Mouse (Mus musculus): Measurements from ENCODE around the gene Rho. TPM values are rescaled to one million over a fixed set of nuclear protein-coding genes. Genes with fewer than 3 reads are reported as not detected.

Gene Rho
- polyA plus RNA-seq, 1 experiment from 2014 or later = 0.38 TPM

DNA sequence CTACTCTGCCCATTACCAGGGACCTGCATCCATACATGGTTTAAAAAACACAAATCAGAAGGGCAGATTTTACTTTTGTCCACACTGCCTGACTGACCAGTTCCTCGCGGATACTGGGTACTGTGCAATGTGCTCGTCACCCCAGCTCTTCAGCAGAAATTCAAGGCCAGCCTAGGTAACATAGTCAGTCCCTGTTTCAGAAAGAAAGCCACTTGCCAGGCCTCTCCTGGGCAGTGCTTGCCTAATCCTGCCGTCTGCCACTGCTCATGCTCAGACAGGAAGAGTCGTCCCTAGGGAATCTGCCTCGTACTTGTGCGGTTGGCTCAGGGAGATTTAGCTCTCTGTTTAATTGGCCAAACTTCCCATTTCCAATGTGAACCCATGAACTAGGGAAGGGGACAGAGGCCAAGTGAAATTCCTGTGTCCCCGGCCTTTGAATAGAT is 30.0 kb upstream of the Rho start:
- Histone ChIP-seq H3K4me2 (no peak overlapping the region), H3K27ac (no peak overlapping the region), H3K9ac (replicated peaks) (no peak overlapping the region), H3K9me3 (no peaks in the 10 kb centered on the region), H3K36me3 (peaks cover 59% of the 10 kb centered on the region), H3K4me3 (replicated peaks) (no peak overlapping the region), H3K27me3 (no peaks in the 10 kb centered on the region), H3K4me1 (replicated peaks) (peaks cover 6% of the 10 kb centered on the region; the same call in 1 of the 2 replicates)
- WGBS = 77% methylated on average over 8 of the region's 8 CpGs
- ATAC-seq (ENCODE audit: insufficient number of reproducible peaks, insufficient read depth, low FRiP score, low TSS enrichment, low read depth) = no peak

GRCm38 (mm10) chr6:115902545-115902944 is 29.0 kb upstream of the Rho start:
- H3K27me3 ChIP-seq = no peaks in the 10 kb centered on the region
- WGBS = 86% methylated on average over 3 of the region's 3 CpGs
- peaks cover 6% of the 10 kb centered on the region; the same call in 1 of the 2 replicates for H3K4me1 ChIP-seq (replicated peaks)
- no peaks in the 10 kb centered on the region for H3K9me3 ChIP-seq
- no peak overlapping the region for H3K27ac ChIP-seq
- no peak overlapping the region for H3K4me2 ChIP-seq
- no peak overlapping the region for H3K9ac ChIP-seq (replicated peaks)
- no peak overlapping the region for H3K4me3 ChIP-seq (replicated peaks)
- H3K36me3 ChIP-seq = peaks cover 59% of the 10 kb centered on the region
- ATAC-seq (ENCODE audit: insufficient number of reproducible peaks, insufficient read depth, low FRiP score, low TSS enrichment, low read depth) = no peak

DNA sequence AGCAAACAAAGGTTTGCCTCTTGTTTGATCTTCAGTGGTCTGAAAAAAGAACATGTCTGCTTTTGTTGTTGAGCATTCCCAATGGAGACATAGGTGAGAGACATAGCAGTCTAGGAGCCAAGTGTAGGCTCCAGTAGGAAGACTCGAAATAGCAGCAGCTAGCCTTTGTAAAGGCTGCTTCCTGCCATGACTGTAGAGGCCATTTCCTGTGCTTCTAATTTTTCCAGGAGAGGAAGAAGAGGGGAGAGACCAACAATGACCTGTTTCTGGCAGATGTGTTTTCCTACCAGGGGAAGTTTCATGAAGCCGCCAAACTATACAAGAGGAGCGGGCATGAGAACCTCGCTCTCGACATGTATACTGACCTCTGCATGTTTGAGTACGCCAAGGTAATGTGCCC is 26.0 kb upstream of the Rho start:
- Histone ChIP-seq H3K9me3 (no peaks in the 10 kb centered on the region), H3K9ac (replicated peaks) (no peak overlapping the region), H3K27me3 (no peaks in the 10 kb centered on the region), H3K36me3 (peaks cover 63% of the 10 kb centered on the region), H3K4me2 (no peak overlapping the region), H3K4me3 (replicated peaks) (no peak overlapping the region), H3K4me1 (replicated peaks) (peaks cover 6% of the 10 kb centered on the region; the same call in 1 of the 2 replicates), H3K27ac (no peak overlapping the region)
- no peak for ATAC-seq (ENCODE audit: insufficient number of reproducible peaks, insufficient read depth, low FRiP score, low TSS enrichment, low read depth)
- 90% methylated on average over 6 of the region's 6 CpGs for WGBS

GRCm38 (mm10) chr6:115906455-115906854 is 25.1 kb upstream of the Rho start:
- no peak for ATAC-seq (ENCODE audit: insufficient number of reproducible peaks, insufficient read depth, low FRiP score, low TSS enrichment, low read depth)
- Histone ChIP-seq H3K4me3 (replicated peaks) (no peak overlapping the region), H3K36me3 (peaks cover 67% of the 10 kb centered on the region), H3K9ac (replicated peaks) (no peak overlapping the region), H3K4me2 (no peak overlapping the region), H3K27me3 (no peaks in the 10 kb centered on the region), H3K4me1 (replicated peaks) (peaks cover 4% of the 10 kb centered on the region; the same call in 1 of the 2 replicates), H3K27ac (no peak overlapping the region), H3K9me3 (no peaks in the 10 kb centered on the region)
- 87% methylated on average over 1 of the region's 1 CpGs for WGBS

DNA sequence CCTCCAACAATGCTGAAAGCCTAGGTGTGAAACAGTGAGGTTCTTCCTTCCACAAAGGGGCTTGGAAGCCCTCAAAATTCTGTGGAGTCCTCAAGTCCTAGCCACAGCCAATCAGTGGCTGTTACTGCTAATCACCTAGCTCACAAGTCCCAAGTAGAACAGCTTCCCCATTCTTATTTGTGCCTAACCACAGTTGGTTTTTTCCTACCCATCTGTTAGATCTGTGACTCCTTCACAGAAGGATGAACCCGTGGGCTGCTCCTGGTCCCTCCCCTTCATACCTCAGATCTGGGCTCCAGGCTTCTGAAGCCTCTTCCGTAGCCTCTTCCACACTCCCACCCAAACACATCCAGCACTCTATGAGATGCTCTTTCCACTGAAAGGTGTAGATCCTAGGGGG is 24.7 kb upstream of the Rho start:
- no peak overlapping the region for H3K4me3 ChIP-seq (replicated peaks)
- no peak overlapping the region for H3K4me2 ChIP-seq
- no peaks in the 10 kb centered on the region for H3K9me3 ChIP-seq
- no peak overlapping the region for H3K27ac ChIP-seq
- no peak for ATAC-seq (ENCODE audit: insufficient number of reproducible peaks, insufficient read depth, low FRiP score, low TSS enrichment, low read depth)
- peaks cover 67% of the 10 kb centered on the region for H3K36me3 ChIP-seq
- H3K27me3 ChIP-seq = no peaks in the 10 kb centered on the region
- peaks cover under 1% of the 10 kb centered on the region; the same call in 1 of the 2 replicates for H3K4me1 ChIP-seq (replicated peaks)
- no peak overlapping the region for H3K9ac ChIP-seq (replicated peaks)
- WGBS = 77% methylated on average over 2 of the region's 2 CpGs

GRCm38 (mm10) chr6:115908421-115908982 is 23.0 kb upstream of the Rho start:
- Histone ChIP-seq H3K9ac (replicated peaks) (no peak overlapping the region), H3K4me2 (no peak overlapping the region), H3K36me3 (peaks cover 55% of the 10 kb centered on the region), H3K27me3 (no peaks in the 10 kb centered on the region), H3K27ac (no peak overlapping the region), H3K4me3 (replicated peaks) (no peak overlapping the region), H3K4me1 (replicated peaks) (no peaks in the 10 kb centered on the region), H3K9me3 (no peaks in the 10 kb centered on the region)
- no peak for ATAC-seq (ENCODE audit: insufficient number of reproducible peaks, insufficient read depth, low FRiP score, low TSS enrichment, low read depth)
- 57% methylated on average over 6 of the region's 6 CpGs for WGBS

- H3K4me3 ChIP-seq (replicated peaks) = no peak overlapping the region
- peaks cover 49% of the 10 kb centered on the region for H3K36me3 ChIP-seq
- no peak overlapping the region for H3K9ac ChIP-seq (replicated peaks)
- no peaks in the 10 kb centered on the region for H3K4me1 ChIP-seq (replicated peaks)
- H3K27me3 ChIP-seq = no peaks in the 10 kb centered on the region
- no peak for ATAC-seq (ENCODE audit: insufficient number of reproducible peaks, insufficient read depth, low FRiP score, low TSS enrichment, low read depth)
- no peaks in the 10 kb centered on the region for H3K9me3 ChIP-seq
- 71% methylated on average over 3 of the region's 3 CpGs for WGBS
- no peak overlapping the region for H3K27ac ChIP-seq
- no peak overlapping the region for H3K4me2 ChIP-seq
Observed at GRCm38 (mm10) chr6:115909052-115909451, 22.5 kb upstream of the Rho start.

DNA sequence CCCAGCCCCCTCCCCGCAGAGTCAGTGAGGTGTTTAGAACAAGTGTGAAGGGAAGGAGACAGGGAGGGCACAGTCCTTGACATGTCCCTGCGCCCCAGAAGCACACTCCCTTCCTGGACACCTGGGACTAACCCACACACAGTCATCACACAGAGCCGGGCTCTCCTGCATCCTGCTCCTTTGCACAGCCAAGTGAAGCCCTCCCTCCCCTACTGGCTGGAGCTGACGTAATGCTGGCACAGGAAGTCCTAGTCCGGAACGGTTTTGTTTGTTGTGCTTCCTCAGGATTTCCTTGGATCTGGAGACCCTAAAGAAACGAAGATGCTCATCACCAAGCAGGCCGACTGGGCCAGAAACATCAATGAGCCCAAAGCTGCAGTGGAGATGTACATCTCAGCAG is 21.6 kb upstream of the Rho start:
- Histone ChIP-seq H3K9me3 (no peaks in the 10 kb centered on the region), H3K27ac (no peak overlapping the region), H3K9ac (replicated peaks) (no peak overlapping the region), H3K4me1 (replicated peaks) (no peaks in the 10 kb centered on the region), H3K4me2 (no peak overlapping the region), H3K36me3 (peaks cover 45% of the 10 kb centered on the region), H3K27me3 (no peaks in the 10 kb centered on the region), H3K4me3 (replicated peaks) (no peak overlapping the region)
- ATAC-seq (ENCODE audit: insufficient number of reproducible peaks, insufficient read depth, low FRiP score, low TSS enrichment, low read depth) = no peak
- WGBS = 63% methylated on average over 8 of the region's 8 CpGs

DNA sequence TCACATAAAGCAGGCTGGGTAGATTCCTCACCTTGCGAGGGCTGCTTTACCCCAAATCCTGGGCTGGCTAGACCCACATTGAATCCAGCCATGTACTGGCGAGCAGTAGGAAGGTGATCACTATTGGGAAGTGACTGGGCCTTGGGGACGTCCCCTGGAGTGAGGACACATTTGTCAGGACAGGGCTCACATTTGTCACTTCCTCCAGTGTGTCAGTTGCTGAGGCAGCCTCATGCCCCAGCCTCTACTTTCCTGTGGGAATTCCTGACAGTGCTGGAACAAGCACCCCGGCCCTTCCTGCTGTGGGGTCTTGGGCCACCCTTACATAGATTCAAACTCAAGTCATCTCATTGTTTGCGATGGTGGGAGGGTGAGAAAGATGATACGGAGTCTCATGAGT is 19.8 kb upstream of the Rho start:
- no peaks in the 10 kb centered on the region for H3K9me3 ChIP-seq
- H3K27me3 ChIP-seq = no peaks in the 10 kb centered on the region
- no peaks in the 10 kb centered on the region; the same call in 1 of the 2 replicates for H3K4me1 ChIP-seq (replicated peaks)
- H3K27ac ChIP-seq = no peak overlapping the region
- no peak overlapping the region for H3K4me3 ChIP-seq (replicated peaks)
- no peak overlapping the region for H3K4me2 ChIP-seq
- 78% methylated on average over 6 of the region's 6 CpGs for WGBS
- peaks cover 34% of the 10 kb centered on the region for H3K36me3 ChIP-seq
- ATAC-seq (ENCODE audit: insufficient number of reproducible peaks, insufficient read depth, low FRiP score, low TSS enrichment, low read depth) = no peak
- H3K9ac ChIP-seq (replicated peaks) = no peak overlapping the region

DNA sequence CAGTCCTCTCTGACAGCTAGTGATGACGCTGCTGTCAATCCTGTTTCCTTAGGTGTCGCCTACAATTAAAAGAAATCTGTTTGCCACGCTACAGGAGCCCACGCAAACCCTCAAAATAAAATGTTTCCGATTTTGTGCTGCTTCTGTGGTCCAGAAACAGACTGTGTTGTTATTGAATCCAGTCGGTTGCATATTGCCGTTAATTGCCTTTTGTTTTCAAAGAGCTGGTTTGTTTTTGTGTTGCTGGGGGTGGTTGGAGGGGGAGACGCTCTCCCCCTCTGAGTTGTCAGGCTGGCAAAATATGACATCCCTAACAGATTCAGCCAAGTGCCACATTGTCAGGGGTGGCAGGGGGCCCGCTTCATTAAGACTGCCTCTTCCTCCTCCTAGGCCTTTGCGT is 18.1 kb upstream of the Rho start:
- H3K36me3 ChIP-seq = peaks cover 30% of the 10 kb centered on the region; the same call in 1 of the 2 replicates
- H3K9ac ChIP-seq (replicated peaks) = 0 out of 2 replicates have a peak overlapping the region, but pooled peaks have one; percentile 32
- no peak overlapping the region for H3K27ac ChIP-seq
- H3K9me3 ChIP-seq = no peaks in the 10 kb centered on the region
- H3K4me2 ChIP-seq = no peak overlapping the region
- H3K4me3 ChIP-seq (replicated peaks) = no peak overlapping the region
- no peaks in the 10 kb centered on the region; the same call in 1 of the 2 replicates for H3K4me1 ChIP-seq (replicated peaks)
- no peaks in the 10 kb centered on the region for H3K27me3 ChIP-seq
- 80% methylated on average over 10 of the region's 10 CpGs for WGBS
- no peak for ATAC-seq (ENCODE audit: insufficient number of reproducible peaks, insufficient read depth, low FRiP score, low TSS enrichment, low read depth)

DNA sequence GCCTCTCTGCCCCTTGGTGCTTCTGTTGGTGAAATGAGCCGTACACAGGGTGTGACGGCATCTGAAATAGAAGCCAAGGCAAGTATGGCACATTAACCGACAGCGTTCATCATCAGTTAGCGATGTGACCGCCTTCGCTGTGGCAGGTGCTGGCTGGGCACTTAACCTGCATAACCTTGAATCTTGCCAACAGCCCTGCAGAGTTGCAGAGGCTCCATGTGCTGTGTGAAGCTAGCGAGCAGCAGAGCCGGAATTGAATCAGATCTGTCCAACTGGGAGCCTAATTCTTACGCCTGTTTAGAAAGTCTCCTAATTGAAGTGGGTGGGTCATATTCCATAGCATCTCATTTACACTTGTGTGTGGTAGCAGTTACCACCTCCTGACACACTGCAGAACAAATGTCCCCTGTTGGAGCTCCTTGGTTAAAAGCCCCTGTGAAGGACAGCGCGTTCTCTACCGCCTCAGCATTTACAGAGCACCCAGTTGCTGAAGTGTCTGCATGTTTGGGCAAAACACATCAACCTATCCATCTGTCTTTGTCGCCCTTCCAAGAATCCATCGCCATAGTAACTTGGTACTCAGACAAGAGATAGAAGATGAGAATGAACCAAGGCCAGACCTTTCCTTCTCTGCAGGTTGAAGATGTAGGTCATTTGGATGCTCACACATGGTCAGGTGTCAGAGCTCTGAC is 16.9 kb upstream of the Rho start:
- Histone ChIP-seq H3K27me3 (no peaks in the 10 kb centered on the region), H3K36me3 (peaks cover 28% of the 10 kb centered on the region; the same call in 1 of the 2 replicates), H3K9me3 (no peaks in the 10 kb centered on the region), H3K4me2 (no peak overlapping the region), H3K9ac (replicated peaks) (no peak overlapping the region), H3K27ac (no peak overlapping the region), H3K4me3 (replicated peaks) (no peak overlapping the region), H3K4me1 (replicated peaks) (no peaks in the 10 kb centered on the region; the same call in 1 of the 2 replicates)
- whole genome bisulfite sequencing = 83% methylated on average over 15 of the region's 15 CpGs
- no peak for ATAC-seq (ENCODE audit: insufficient number of reproducible peaks, insufficient read depth, low FRiP score, low TSS enrichment, low read depth)

Measured in limb, embryonic 12.5 days (tissue).